Mouse (Mus musculus) heart, embryonic 11.5 days (tissue): ENCODE results near the gene Cnksr2. TPM values are rescaled to one million over a fixed set of nuclear protein-coding genes. Genes with fewer than 3 reads are reported as not detected.

Experiments
- ATAC-seq: fragments of 200-750 bp; cut with Nextera tagmentation; replicated peaks from 2 replicates; pipeline ENCODE4 v1.8.0; 2017; ENCODE audit warnings: moderate library complexity; ENCODE audit not compliant: insufficient number of reproducible peaks, low FRiP score, low TSS enrichment
- H3K27ac ChIP-seq: fragments of 300-500 bp; sonication (generic); 2 replicates; pipeline ENCODE4 v1.5.1; 2014; ENCODE audit warnings: mild to moderate bottlenecking, low read depth, low read length
- H3K27me3 ChIP-seq: fragments of 300-500 bp; sonication (generic); 2 replicates; pipeline ENCODE4 v1.6.1; 2014; ENCODE audit warnings: mild to moderate bottlenecking, low read length, mixed read lengths; ENCODE audit not compliant: control insufficient read depth, insufficient read depth
- H3K36me3 ChIP-seq: fragments of 300-500 bp; sonication (generic); 2 replicates; pipeline ENCODE4 v1.6.1; 2014; ENCODE audit warnings: mild to moderate bottlenecking, low read length, moderate library complexity, mixed read lengths; ENCODE audit not compliant: control insufficient read depth, insufficient read depth
- H3K4me1 ChIP-seq: fragments of 300-500 bp; sonication (generic); 2 replicates; pipeline ENCODE4 v1.6.1; 2014; ENCODE audit warnings: low read length; ENCODE audit not compliant: control insufficient read depth, insufficient read depth
- H3K4me2 ChIP-seq: fragments of 300-500 bp; sonication (generic); 2 replicates; pipeline ENCODE4 v1.6.1; 2014; ENCODE audit warnings: mild to moderate bottlenecking, moderate library complexity
- H3K4me3 ChIP-seq: fragments of 300-500 bp; sonication (generic); 2 replicates; pipeline ENCODE4 v1.5.1; 2014; ENCODE audit warnings: low read depth, low read length
- H3K9ac ChIP-seq: fragments of 300-500 bp; sonication (generic); 2 replicates; pipeline ENCODE4 v1.6.1; 2014; ENCODE audit warnings: mild to moderate bottlenecking, low read depth, low read length, moderate library complexity
- H3K9me3 ChIP-seq: fragments of 300-500 bp; sonication (generic); replicated peaks from 2 replicates; pipeline ENCODE4 v1.6.1; 2016; ENCODE audit warnings: low read length; ENCODE audit not compliant: control insufficient read depth
- WGBS: fragments of 180-500 bp; shearing (Covaris S2); extraction: QIAGEN DNeasy Blood & Tissue Kit; methylation state at CpG from one replicate; pipeline ENCODE4 v1.1.7; 2014; ENCODE audit not compliant: insufficient replicate concordance; 5-methylcytosine and 5-hydroxymethylcytosine counted together
- polyA plus RNA-seq: library from polyadenylated mRNA; unstranded; fragments of >200 nt; fragmentation: Nextera tagmentation; extraction: Ambion mirVana; gene quantifications from 2 replicates; pipeline ENCODE4 v1.2.1, GENCODE M21; 2014

Gene Cnksr2
- 1.0 and 1.4 TPM in 2 replicates for polyA plus RNA-seq

GRCm38 (mm10) chrX:158043057-158043843 is at the start of gene Cnksr2:
Gene Cnksr2 (minus strand): TSS chrX:158043294.
- WGBS: 15% methylated on average over 37 of the region's 99 CpGs
- Histone ChIP-seq H3K9ac (peak within 1 kb of the TSS; percentile 34; the same call in 1 of the 2 replicates), H3K27me3 (peaks cover 10% of the 10 kb centered on the region; the same call in 1 of the 2 replicates), H3K27ac (no peak within 1 kb of the TSS), H3K4me1 (no peaks in the 10 kb centered on the region), H3K4me2 (peak within 1 kb of the TSS; percentile 74), H3K36me3 (no peaks in the 10 kb centered on the region), H3K4me3 (peak within 1 kb of the TSS; percentile 42), H3K9me3 (no peaks in the 10 kb centered on the region)
- ATAC-seq: peak; percentile 55

GRCm38 (mm10) chrX:158043844-158044140 is 698 bp upstream of the Cnksr2 start:
- H3K36me3 ChIP-seq: no peaks in the 10 kb centered on the region
- H3K9ac ChIP-seq: 0 out of 2 replicates have a peak overlapping the region, but pooled peaks have one; percentile 28
- no peak; the same call in 1 of the 2 replicates for ATAC-seq
- no peaks in the 10 kb centered on the region for H3K4me1 ChIP-seq
- H3K4me2 ChIP-seq: peak overlapping the region; percentile 74
- peaks cover 10% of the 10 kb centered on the region; the same call in 1 of the 2 replicates for H3K27me3 ChIP-seq
- peak overlapping the region; percentile 42 for H3K4me3 ChIP-seq
- no peaks in the 10 kb centered on the region for H3K9me3 ChIP-seq
- H3K27ac ChIP-seq: no peak overlapping the region
- 24% methylated on average over 13 of the region's 13 CpGs for WGBS

- no peaks in the 10 kb centered on the region for H3K36me3 ChIP-seq
- H3K4me1 ChIP-seq: no peaks in the 10 kb centered on the region
- no peak overlapping the region for H3K27ac ChIP-seq
- no peaks in the 10 kb centered on the region for H3K9me3 ChIP-seq
- ATAC-seq: peak; percentile 52
- H3K9ac ChIP-seq: peak overlapping the region; percentile 34; the same call in 1 of the 2 replicates
- H3K4me2 ChIP-seq: peak overlapping the region; percentile 74
- 16% methylated on average over 56 of the region's 62 CpGs for WGBS
- peaks cover 10% of the 10 kb centered on the region; the same call in 1 of the 2 replicates for H3K27me3 ChIP-seq
- peak overlapping the region; percentile 42 for H3K4me3 ChIP-seq
Observed at GRCm38 (mm10) chrX:158042255-158043056, 638 bp downstream of the Cnksr2 start.

- Histone ChIP-seq H3K9ac (no peak overlapping the region), H3K4me3 (peak overlapping the region; percentile 42), H3K36me3 (no peaks in the 10 kb centered on the region), H3K4me2 (peak overlapping the region; percentile 74), H3K9me3 (no peaks in the 10 kb centered on the region), H3K4me1 (no peaks in the 10 kb centered on the region), H3K27me3 (peaks cover 10% of the 10 kb centered on the region; the same call in 1 of the 2 replicates), H3K27ac (no peak overlapping the region)
- no peak for ATAC-seq
- 27% methylated on average over 7 of the region's 7 CpGs for WGBS
Observed at GRCm38 (mm10) chrX:158041703-158042102, 1.4 kb downstream of the Cnksr2 start.

- Histone ChIP-seq H3K27ac (no peak overlapping the region), H3K9me3 (no peaks in the 10 kb centered on the region), H3K4me3 (no peak overlapping the region), H3K4me2 (no peak overlapping the region), H3K36me3 (no peaks in the 10 kb centered on the region), H3K27me3 (no peaks in the 10 kb centered on the region), H3K4me1 (no peaks in the 10 kb centered on the region), H3K9ac (no peak overlapping the region)
- ATAC-seq: no peak
Observed at GRCm38 (mm10) chrX:157951698-157952097, 91.4 kb downstream of the Cnksr2 start.

- H3K9me3 ChIP-seq: no peaks in the 10 kb centered on the region
- H3K4me2 ChIP-seq: no peak overlapping the region
- H3K36me3 ChIP-seq: no peaks in the 10 kb centered on the region
- no peak overlapping the region for H3K9ac ChIP-seq
- 59% methylated on average over 1 of the region's 1 CpGs for WGBS
- H3K4me1 ChIP-seq: no peaks in the 10 kb centered on the region
- no peaks in the 10 kb centered on the region for H3K27me3 ChIP-seq
- no peak overlapping the region for H3K4me3 ChIP-seq
- H3K27ac ChIP-seq: no peak overlapping the region
- no peak for ATAC-seq
Observed at GRCm38 (mm10) chrX:157949256-157949655, 93.8 kb downstream of the Cnksr2 start.

GRCm38 (mm10) chrX:157945121-157945520 is 98.0 kb downstream of the Cnksr2 start:
- WGBS: 71% methylated on average over 5 of the region's 5 CpGs
- Histone ChIP-seq H3K4me2 (no peak overlapping the region), H3K27ac (no peak overlapping the region), H3K9me3 (no peaks in the 10 kb centered on the region), H3K27me3 (no peaks in the 10 kb centered on the region), H3K4me1 (no peaks in the 10 kb centered on the region), H3K9ac (no peak overlapping the region), H3K36me3 (no peaks in the 10 kb centered on the region), H3K4me3 (no peak overlapping the region)
- no peak for ATAC-seq

- no peaks in the 10 kb centered on the region for H3K27me3 ChIP-seq
- H3K36me3 ChIP-seq: no peaks in the 10 kb centered on the region
- no peak overlapping the region for H3K4me3 ChIP-seq
- H3K4me1 ChIP-seq: no peaks in the 10 kb centered on the region
- 88% methylated on average over 1 of the region's 1 CpGs for whole genome bisulfite sequencing
- no peak for ATAC-seq
- H3K9me3 ChIP-seq: no peaks in the 10 kb centered on the region
- H3K9ac ChIP-seq: no peak overlapping the region
- H3K27ac ChIP-seq: no peak overlapping the region
- no peak overlapping the region for H3K4me2 ChIP-seq
Observed at GRCm38 (mm10) chrX:157936611-157937010, 106.5 kb downstream of the Cnksr2 start.
